Mouse (Mus musculus): ENCODE measurements around the gene Pold4.

DNA sequence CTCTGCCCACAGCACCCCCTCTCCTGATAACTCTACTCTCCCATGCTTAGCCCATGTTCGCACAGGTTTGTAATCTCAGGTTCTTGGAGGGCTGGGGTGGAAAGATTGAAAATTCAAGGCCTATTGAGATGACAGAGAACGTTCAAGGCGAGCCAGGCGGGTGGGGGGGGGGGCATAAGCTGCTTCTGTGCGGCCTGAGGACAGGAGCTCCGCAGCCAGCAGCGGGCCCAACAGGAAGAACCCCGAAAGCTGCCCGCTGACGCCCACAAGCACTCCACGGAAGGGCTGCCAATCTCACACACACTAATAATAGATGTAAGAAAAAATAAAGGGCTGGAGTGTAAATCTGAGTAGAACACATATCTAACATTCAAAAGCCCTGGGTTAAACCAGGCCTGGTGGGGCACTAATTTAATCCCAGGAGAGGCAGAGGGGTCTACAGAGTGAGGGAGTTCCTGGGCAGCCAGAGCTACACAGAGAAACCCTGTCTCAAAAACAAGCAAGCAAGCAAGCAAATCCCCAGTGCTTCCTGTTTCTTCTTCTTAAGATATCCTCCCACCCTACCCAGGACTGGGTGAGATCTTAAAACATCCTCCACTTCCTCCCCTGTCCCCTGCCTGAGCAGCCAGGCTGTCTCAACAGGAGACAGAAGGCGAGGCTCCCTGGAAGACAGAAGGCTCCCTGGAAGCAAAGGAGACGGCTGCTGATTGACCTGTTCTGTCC, 27.9 kb upstream of the Pold4 start:
- TF ChIP-seq CTCF (IDR thresholded peaks at IDR 0.05; ENCODE audit: borderline replicate concordance, insufficient read depth, low read depth, low read length) (no peak), POLR2A (IDR thresholded peaks at IDR 0.05; ENCODE audit: borderline replicate concordance, insufficient read depth, low read length) (no peak)

All from cerebellum, adult 2 months (tissue).